Mouse (Mus musculus) forebrain, embryonic 14.5 days (tissue): ENCODE measurements around the gene Gpd1. TPM values are rescaled to one million over a fixed set of nuclear protein-coding genes. Genes with fewer than 3 reads are reported as not detected.

ENCODE experiments used
- ATAC-seq: fragments of 200-750 bp; cut with Nextera tagmentation; 2 replicates; pipeline ENCODE4 v1.8.0; 2017; ENCODE audit warnings: mild to moderate bottlenecking, moderate library complexity
- DNase-seq: peaks from one replicate; pipeline ENCODE4 v3.0.0-alpha.2; 2015; ENCODE audit warnings: low spot score
- H3K27ac ChIP-seq: fragments of 300-500 bp; sonication (generic); 2 replicates; pipeline ENCODE4 v1.5.1; 2014; ENCODE audit warnings: low read depth, mild to moderate bottlenecking, control low read depth, low read length, moderate library complexity
- H3K27me3 ChIP-seq: fragments of 300-500 bp; sonication (generic); replicated peaks from 2 replicates; pipeline ENCODE4 v1.6.1; 2014; ENCODE audit warnings: low read length, control low read depth, mixed read lengths; ENCODE audit not compliant: control insufficient read depth, insufficient read depth
- H3K36me3 ChIP-seq: fragments of 300-500 bp; sonication (generic); 2 replicates; pipeline ENCODE4 v1.6.1; 2014; ENCODE audit warnings: low read length, control low read depth; ENCODE audit not compliant: control insufficient read depth, insufficient read depth
- H3K4me1 ChIP-seq: fragments of 300-500 bp; sonication (generic); 2 replicates; pipeline ENCODE4 v1.6.1; 2014; ENCODE audit warnings: antibody characterized with exemption, low read length, control low read depth; ENCODE audit not compliant: control insufficient read depth, insufficient read depth
- H3K4me2 ChIP-seq: fragments of 300-500 bp; sonication (generic); 2 replicates; pipeline ENCODE4 v1.6.1; 2014; ENCODE audit warnings: mild to moderate bottlenecking, control low read depth, low read length
- H3K4me3 ChIP-seq: fragments of 300-500 bp; sonication (generic); 2 replicates; pipeline ENCODE4 v1.5.1; 2014; ENCODE audit warnings: low read depth, low read length, control low read depth
- H3K9ac ChIP-seq: fragments of 300-500 bp; sonication (generic); 2 replicates; pipeline ENCODE4 v1.6.1; 2014; ENCODE audit warnings: mild to moderate bottlenecking, low read length, control low read depth, moderate library complexity
- H3K9me3 ChIP-seq: fragments of 300-500 bp; sonication (generic); replicated peaks from 2 replicates; pipeline ENCODE4 v1.6.1; 2016; ENCODE audit warnings: low read length, control low read depth, mixed read lengths; ENCODE audit not compliant: control insufficient read depth
- WGBS: fragments of 180-500 bp; shearing (Covaris S2); extraction: QIAGEN DNeasy Blood & Tissue Kit; methylation state at CpG from one replicate; pipeline ENCODE4 v1.1.7; 2014; 5-methylcytosine and 5-hydroxymethylcytosine counted together
- polyA plus RNA-seq: library from polyadenylated mRNA; unstranded; fragments of >200 nt; fragmentation: Nextera tagmentation; extraction: Ambion mirVana; gene quantifications from 2 replicates; pipeline ENCODE4 v1.2.1, GENCODE M21; 2014

The Gpd1 gene
- polyA plus RNA-seq, 1 experiment from 2014 or later: 0.77 TPM

- H3K27me3 ChIP-seq: no peaks in the 10 kb centered on the region; the same call in 1 of the 2 replicates
- peak overlapping the region; percentile 21; the same call in 1 of the 2 replicates for H3K9ac ChIP-seq
- H3K4me1 ChIP-seq: peaks cover 7% of the 10 kb centered on the region
- WGBS: 18% methylated on average over 8 of the region's 8 CpGs
- H3K9me3 ChIP-seq: no peaks in the 10 kb centered on the region
- H3K4me2 ChIP-seq: peak overlapping the region; percentile 30
- ATAC-seq (peak; percentile 85), DNase-seq (peak; percentile 68)
- H3K4me3 ChIP-seq: no peak overlapping the region
- peak overlapping the region; percentile 64 for H3K27ac ChIP-seq
- H3K36me3 ChIP-seq: no peaks in the 10 kb centered on the region; the same call in 1 of the 2 replicates
These were observed 40.2 kb upstream of the Gpd1 start for GRCm38 (mm10) chr15:99677089-99677488.

DNA sequence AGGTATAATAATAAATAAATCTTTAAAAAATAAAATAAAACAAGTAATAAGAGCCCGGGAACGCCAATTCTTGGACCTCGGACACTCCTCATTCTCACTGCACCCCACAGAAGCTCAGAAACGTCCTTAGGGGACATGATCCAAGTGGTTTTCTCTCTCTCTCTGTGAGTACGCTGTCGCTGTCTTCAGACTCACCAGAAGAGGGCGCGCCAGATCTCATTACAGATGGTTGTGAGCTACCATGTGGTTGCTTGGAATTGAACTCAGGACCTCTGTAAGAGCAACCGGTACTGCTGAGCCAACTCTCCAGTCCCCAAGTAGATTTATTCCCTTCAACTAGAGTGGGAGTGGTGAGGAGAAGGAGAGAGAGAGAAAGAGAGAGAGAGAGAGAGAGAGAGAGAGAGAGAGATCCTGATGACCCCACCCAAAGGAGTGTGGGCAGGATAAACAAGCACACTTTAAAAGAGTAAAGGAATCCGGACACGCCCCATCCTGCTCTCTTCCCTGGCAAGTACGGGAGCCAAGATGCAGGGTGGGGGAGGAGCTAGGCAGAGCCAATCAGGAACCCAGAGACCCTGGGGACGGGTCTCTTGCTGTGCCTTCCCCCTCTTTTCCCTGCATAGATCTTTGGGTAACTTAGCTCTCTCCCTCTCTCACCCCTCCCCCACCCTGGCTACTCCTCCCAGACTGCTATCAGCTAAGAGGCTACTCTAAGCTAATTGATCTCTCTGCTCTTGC, 39.1 kb upstream of the Gpd1 start:
- Histone ChIP-seq H3K4me3 (no peak overlapping the region), H3K36me3 (no peaks in the 10 kb centered on the region; the same call in 1 of the 2 replicates), H3K4me1 (peaks cover 7% of the 10 kb centered on the region), H3K27me3 (no peaks in the 10 kb centered on the region), H3K9ac (no peak overlapping the region), H3K9me3 (no peaks in the 10 kb centered on the region), H3K4me2 (no peak overlapping the region), H3K27ac (no peak overlapping the region)
- DNase-seq (no peak), ATAC-seq (0 out of 2 replicates have a peak, but pooled peaks have one; percentile 27)
- WGBS: 12% methylated on average over 13 of the region's 13 CpGs

GRCm38 (mm10) chr15:99679008-99679407, 38.3 kb upstream of the Gpd1 start:
- H3K9me3 ChIP-seq: no peaks in the 10 kb centered on the region
- H3K9ac ChIP-seq: no peak overlapping the region
- H3K4me2 ChIP-seq: no peak overlapping the region
- ATAC-seq (no peak), DNase-seq (no peak)
- 64% methylated on average over 7 of the region's 7 CpGs for WGBS
- no peaks in the 10 kb centered on the region for H3K27me3 ChIP-seq
- no peak overlapping the region for H3K4me3 ChIP-seq
- H3K36me3 ChIP-seq: no peaks in the 10 kb centered on the region; the same call in 1 of the 2 replicates
- peaks cover 7% of the 10 kb centered on the region for H3K4me1 ChIP-seq
- no peak overlapping the region for H3K27ac ChIP-seq

- WGBS: 93% methylated on average over 7 of the region's 7 CpGs
- ATAC-seq (no peak), DNase-seq (no peak)
- Histone ChIP-seq H3K9ac (no peak overlapping the region), H3K4me3 (no peak overlapping the region), H3K27me3 (no peaks in the 10 kb centered on the region), H3K4me2 (no peak overlapping the region), H3K36me3 (no peaks in the 10 kb centered on the region), H3K27ac (no peak overlapping the region), H3K4me1 (no peaks in the 10 kb centered on the region), H3K9me3 (no peaks in the 10 kb centered on the region)
These were observed 34.4 kb upstream of the Gpd1 start for GRCm38 (mm10) chr15:99682880-99683279.

- no peaks in the 10 kb centered on the region for H3K4me1 ChIP-seq
- no peaks in the 10 kb centered on the region for H3K27me3 ChIP-seq
- WGBS: 96% methylated on average over 5 of the region's 5 CpGs
- no peaks in the 10 kb centered on the region for H3K36me3 ChIP-seq
- DNase-seq (no peak), ATAC-seq (no peak)
- no peaks in the 10 kb centered on the region for H3K9me3 ChIP-seq
- H3K4me2 ChIP-seq: no peak overlapping the region
- no peak overlapping the region for H3K4me3 ChIP-seq
- no peak overlapping the region for H3K27ac ChIP-seq
- no peak overlapping the region for H3K9ac ChIP-seq
These were observed 33.2 kb upstream of the Gpd1 start for GRCm38 (mm10) chr15:99684156-99684555.

GRCm38 (mm10) chr15:99688712-99689111, 28.6 kb upstream of the Gpd1 start:
- Histone ChIP-seq H3K4me3 (no peak overlapping the region), H3K4me2 (no peak overlapping the region), H3K9ac (no peak overlapping the region), H3K36me3 (no peaks in the 10 kb centered on the region), H3K27ac (no peak overlapping the region), H3K9me3 (no peaks in the 10 kb centered on the region), H3K4me1 (peaks cover 3% of the 10 kb centered on the region; the same call in 1 of the 2 replicates), H3K27me3 (no peaks in the 10 kb centered on the region)
- WGBS: 4% methylated on average over 4 of the region's 4 CpGs
- ATAC-seq (peak; percentile 61), DNase-seq (peak; percentile 83)

DNA sequence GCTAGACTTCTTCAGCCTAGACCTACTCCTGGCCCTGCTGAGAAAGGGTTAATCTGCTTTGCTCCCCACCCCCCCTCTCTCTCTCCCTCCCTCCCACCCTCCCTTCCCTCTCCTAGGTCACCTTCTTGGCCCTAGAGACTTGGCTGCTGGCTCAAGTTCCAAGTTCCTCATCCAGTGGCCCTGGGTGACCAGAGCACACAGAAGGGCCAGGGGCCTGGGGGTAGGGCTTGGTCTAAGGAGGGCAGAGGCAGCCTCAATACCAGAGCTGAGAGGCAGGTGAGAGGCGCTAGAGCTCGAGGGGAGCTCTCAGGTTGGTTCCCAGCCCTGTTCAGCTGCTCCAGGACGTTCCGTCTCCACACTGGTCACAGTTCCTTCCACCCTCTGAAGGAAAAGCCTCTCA, 26.4 kb upstream of the Gpd1 start:
- WGBS: 18% methylated on average over 4 of the region's 4 CpGs
- H3K4me2 ChIP-seq: no peak overlapping the region
- H3K9me3 ChIP-seq: no peaks in the 10 kb centered on the region
- 0 out of 2 replicates have a peak, but pooled peaks cover 5% of the 10 kb centered on the region for H3K36me3 ChIP-seq
- H3K4me1 ChIP-seq: peaks cover 3% of the 10 kb centered on the region; the same call in 1 of the 2 replicates
- no peaks in the 10 kb centered on the region for H3K27me3 ChIP-seq
- no peak for ATAC-seq
- no peak overlapping the region for H3K27ac ChIP-seq
- H3K9ac ChIP-seq: no peak overlapping the region
- DNase-seq: no peak
- no peak overlapping the region for H3K4me3 ChIP-seq

DNA sequence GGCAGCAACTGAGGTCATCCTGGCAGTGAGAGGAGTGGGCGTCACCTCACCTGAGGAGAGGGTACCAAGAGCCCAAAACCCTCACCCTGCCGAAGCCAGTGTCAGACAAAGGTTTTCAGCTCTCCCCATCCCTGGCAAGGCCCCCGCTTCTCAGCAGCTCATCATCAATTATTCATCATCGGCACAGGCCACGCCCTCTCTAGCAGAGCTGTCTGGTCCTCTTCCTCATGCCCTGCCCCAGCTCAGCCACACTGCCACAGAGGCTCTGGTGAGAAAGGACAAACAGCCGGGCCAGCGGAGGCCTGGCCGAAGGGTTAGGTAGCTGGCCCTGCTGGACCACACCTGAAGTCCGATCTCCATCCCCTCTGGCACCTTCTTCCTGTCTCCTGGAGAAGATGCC, 25.3 kb upstream of the Gpd1 start:
- H3K9ac ChIP-seq: no peak overlapping the region
- no peak for DNase-seq
- 59% methylated on average over 9 of the region's 9 CpGs for WGBS
- no peaks in the 10 kb centered on the region for H3K9me3 ChIP-seq
- no peak for ATAC-seq
- no peaks in the 10 kb centered on the region for H3K27me3 ChIP-seq
- no peak overlapping the region for H3K4me2 ChIP-seq
- peaks cover 3% of the 10 kb centered on the region; the same call in 1 of the 2 replicates for H3K4me1 ChIP-seq
- H3K4me3 ChIP-seq: no peak overlapping the region
- H3K27ac ChIP-seq: 0 out of 2 replicates have a peak overlapping the region, but pooled peaks have one; percentile 2
- H3K36me3 ChIP-seq: peaks cover 13% of the 10 kb centered on the region; the same call in 1 of the 2 replicates

GRCm38 (mm10) chr15:99697309-99697708, 20.0 kb upstream of the Gpd1 start:
- H3K4me2 ChIP-seq: no peak overlapping the region
- no peak overlapping the region for H3K4me3 ChIP-seq
- 31% methylated on average over 2 of the region's 2 CpGs for WGBS
- DNase-seq (no peak), ATAC-seq (no peak)
- H3K27me3 ChIP-seq: no peaks in the 10 kb centered on the region
- H3K27ac ChIP-seq: no peak overlapping the region
- H3K9me3 ChIP-seq: no peaks in the 10 kb centered on the region
- 0 out of 2 replicates have a peak, but pooled peaks cover 2% of the 10 kb centered on the region for H3K4me1 ChIP-seq
- H3K36me3 ChIP-seq: peaks cover 23% of the 10 kb centered on the region; the same call in 1 of the 2 replicates
- H3K9ac ChIP-seq: no peak overlapping the region
